Mouse (Mus musculus) left cerebral cortex, adult 9 months (tissue): ENCODE data around the gene Efna5.

Experiments used
- DNase-seq, 2 experiments: peaks; one replicate each; pipeline ENCODE4 v3.0.0; 2022; ENCODE audit warnings: low spot score in 2 of 2

Gene Efna5

DNA sequence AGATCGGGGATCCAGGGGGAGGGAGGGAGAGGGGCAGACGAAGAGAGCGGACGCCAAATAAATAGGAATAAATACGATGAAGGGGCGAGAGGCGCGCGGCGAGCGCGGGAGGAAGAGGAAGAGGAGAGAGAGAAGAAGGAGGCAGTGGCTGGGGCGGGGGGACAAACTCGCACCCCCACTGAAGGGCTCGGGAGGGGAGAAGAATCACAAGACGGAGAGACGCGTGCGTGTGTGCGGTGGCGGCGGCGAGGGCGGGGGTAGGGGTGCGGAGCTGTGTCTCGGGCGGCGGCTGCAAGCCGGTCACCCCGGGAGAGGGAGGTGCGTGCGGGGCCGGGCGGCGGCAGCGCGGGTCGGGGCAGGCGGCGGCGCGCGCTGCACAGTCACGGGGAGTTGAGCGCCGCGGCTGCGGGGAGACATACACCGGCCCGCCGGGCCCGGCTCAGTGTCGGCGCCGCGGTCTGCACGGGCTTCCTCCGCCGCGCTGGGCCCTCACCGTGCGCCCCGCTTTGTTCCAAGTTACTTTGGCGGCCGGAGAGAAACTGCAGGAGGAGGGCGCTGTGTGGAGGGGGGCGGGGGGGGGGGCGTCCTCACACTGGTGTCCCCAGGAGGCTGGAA is at the start of gene Efna5:
Gene Efna5, minus strand, starts transcription at position 142 of the 615 bp plus-strand sequence.
- peak in 1 of 2 experiments; percentile 23 for DNase-seq

DNA sequence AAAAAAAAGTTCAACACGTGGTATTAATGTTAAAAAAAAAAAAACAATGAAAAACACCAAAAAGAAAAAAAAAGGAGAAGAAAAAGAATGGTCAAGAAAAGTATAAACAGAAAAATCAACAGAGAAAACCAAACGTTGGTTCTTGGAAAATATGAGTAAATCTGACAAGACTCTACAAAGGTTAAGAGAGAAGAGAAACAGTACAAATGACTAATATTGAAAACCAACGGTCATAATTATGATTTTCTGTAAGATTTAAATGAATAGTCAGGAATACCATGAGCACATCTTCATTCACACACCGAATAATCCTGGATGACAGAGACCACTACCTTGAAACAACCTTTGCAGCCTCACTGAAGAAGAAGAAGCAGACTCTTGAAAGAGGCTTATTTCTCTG is 34.2 kb upstream of the Efna5 start:
- DNase-seq = no peak

- DNase-seq = no peak
Observed at GRCm38 (mm10) chr17:62905692-62906445, 24.8 kb upstream of the Efna5 start.

DNA sequence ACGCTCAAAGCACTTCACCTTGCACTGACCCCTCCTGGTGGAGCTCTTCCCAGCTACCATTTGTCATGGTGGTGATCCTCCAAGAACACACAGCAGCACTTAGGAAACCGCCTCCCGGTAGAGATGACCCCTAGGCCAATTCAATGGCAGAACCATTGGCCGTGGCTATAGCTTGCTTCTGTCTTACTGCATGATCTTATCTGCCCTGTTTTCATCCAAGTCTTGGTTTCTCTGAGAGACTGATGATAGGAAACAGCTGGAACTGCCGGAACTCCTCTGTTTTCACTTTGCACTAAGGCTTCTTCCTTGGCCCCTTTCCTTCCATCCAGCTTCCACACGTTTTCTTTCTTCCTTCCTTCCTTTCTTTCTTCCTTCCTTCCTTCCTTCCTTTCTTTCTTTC is 17.9 kb upstream of the Efna5 start:
- DNase-seq = no peak

- peak in 1 of 2 experiments; percentile 62 for DNase-seq
Observed at GRCm38 (mm10) chr17:62889991-62890390, 8.9 kb upstream of the Efna5 start.

DNA sequence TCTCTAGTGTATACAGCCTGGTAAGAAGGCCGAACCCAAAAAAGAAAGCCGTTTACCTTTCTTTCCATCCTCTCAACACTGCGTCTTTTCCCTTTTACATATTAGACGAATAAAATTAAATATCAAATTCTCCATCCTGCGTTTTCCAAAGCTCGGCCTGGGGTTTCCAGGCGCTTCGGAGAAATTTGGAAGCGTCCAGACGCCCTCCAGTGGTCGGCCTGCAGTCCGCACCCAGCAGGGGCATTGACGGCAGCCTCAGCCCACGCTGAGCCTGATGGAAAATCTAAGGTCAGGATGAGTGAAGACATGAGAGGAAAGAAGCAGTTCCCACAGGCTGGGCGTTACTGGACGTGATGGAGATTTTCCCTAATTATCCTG is 3.0 kb upstream of the Efna5 start:
- DNase-seq = peak in 1 of 2 experiments; percentile 76

DNA sequence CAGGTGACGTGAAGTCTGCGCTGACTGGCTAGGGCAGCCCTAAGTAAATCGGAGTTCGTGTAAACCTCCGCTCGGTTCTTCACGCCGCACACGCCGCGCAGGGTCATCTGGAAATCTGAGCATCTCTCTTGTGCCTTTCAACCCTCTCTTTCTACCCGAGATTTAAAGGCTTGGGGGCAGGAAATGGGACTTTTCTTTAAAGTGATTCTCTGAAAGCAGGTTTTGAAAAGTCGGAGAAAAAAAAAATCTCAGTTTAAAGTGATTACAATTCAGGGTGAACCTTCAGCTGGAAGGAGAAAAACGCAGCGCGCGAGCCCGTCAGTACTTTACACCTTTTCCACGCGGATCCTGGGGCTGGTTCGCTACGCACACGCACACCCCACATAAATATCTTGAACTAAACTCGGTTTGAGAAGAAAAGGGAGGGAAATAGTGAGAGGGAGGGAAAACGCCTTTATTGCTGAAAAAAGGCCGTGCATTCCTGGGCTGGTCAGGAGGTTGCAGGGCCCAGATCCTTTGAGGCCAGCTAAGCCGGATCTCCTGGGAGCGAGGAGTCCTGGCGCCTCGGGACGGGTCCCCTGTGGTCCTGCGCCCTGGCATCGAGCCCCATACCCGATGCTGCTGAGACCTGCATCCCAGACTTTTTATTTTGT is 2.5 kb upstream of the Efna5 start:
- peak in 1 of 2 experiments; percentile 17 for DNase-seq

- DNase-seq = peak; percentile 68 to 70
Observed at GRCm38 (mm10) chr17:62882726-62883475, 1.8 kb upstream of the Efna5 start.

DNA sequence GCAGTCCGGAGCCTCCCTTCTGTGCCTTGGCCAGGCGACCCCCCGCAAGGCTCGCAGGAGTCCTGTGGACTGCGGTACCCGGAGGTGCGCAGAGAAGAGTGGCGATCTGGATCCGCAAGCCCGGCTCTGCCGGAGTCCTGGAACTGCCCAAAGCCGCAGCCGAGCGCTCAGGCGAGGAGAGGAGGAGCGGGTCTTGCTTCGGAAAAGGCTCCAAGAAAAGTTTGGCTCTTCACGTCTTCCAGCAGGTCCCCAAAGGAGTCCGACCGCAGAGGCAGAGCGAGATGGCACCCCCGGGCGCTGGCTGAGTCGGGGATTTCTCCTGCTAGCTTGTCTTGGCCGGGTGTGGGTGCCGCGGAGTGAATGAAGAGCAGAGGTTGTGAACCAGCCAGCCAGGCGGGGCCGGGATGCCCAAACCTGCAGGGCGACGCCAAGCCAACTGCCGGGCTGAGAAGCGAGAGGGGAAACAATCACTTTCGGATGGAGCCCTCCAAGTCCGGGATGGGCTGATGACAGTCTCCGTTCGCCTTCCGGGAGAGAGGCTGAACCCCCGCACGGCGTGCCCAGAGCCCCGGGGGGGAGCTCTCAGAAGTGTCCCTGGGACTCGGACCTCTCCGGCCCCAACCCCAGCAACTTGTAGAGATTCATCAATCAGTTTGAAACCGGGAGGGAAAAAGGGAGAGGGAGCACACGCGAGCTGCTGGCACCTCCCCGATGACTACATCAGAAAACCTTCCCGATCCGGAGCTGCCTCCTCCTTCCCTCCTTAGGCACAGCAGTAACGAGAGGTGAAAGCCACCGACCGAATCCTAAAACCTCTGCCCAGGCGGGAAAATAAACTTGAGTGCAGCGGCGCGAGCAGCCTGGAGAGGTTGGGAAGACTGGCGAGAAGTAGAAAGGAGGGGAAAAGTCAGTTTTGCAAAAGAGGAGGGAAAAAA is 941 bp upstream of the Efna5 start:
- peak in 1 of 2 experiments; percentile 40 for DNase-seq

- DNase-seq = peak in 1 of 2 experiments; percentile 21
Observed at GRCm38 (mm10) chr17:62880311-62881175, 574 bp downstream of the Efna5 start.

DNA sequence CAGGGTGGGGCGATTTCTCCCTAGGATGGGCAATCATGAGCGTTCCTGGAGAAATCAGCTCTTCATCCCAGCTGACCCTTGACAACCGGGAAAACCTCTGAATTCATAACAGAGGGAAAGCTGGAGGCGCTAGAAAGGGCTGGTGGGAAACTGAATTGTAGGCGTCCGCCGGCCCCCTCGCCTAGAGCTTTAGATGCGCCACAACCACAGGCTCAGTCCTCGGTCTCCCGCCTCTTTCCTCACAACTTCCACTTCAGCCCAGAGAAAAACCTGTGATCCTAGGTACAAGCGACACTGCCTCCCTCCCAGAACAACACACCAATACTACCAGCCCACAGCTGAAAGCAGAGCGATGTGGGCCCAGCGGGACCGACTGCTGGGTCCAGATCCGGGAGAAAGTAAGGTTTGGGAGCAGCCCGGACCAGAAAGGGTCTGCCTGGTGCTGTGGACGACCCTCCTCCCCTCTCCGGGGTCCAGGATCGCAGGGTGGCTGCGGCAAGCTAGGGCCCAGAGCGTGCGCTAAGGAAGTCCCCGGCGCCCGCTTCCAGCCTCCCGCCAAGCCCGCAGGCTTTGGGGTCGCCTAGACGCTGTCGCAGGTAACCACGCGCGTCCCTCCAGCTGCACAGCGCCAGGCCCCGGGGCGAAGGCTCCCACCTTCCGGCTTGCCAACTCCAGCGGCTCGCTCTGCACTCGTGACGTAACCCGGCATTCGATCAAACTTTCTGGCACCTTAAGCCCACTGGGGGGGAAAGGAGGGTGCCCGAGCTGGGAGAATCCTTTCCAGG is 1.4 kb downstream of the Efna5 start:
- peak in 1 of 2 experiments; percentile 5 for DNase-seq

DNA sequence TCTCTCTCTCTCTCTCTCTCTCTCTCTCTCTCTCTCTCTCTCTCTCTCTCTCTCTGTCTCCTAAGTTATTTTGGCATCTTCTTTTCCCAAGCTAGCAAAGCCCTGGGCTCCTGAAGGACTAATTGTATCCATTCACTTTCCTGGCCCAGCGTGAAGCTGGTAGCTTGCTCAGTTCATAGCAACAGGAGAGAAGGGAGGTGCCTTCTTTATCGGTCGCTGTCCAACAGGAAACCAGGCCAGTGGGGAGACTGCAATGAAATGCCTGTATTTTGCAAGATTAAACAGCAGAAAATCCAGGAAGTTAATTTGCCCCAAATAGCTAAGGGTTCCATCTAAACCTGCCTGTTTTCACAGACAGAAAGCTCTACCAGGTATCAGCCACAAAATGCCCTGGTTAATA is 5.4 kb downstream of the Efna5 start:
- no peak for DNase-seq

DNA sequence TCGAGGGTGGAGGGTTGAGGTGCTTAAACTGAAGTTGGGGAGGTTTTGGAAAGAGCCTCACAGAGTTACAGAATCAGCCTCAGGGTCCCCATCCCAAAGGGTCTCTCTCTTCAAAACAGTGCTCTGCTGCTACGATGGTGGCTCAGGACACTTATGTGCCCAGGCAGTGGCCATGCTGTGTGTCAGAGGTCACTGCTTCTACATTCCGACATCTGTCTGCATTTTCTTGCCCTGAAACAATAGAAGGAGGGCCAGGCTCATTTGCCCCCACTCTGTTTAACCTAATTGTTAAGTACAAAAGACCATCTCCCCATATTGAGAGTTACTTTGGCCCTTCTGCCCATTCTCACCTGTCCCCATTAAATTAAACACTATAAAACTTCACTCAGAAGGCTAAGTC is 9.2 kb downstream of the Efna5 start:
- no peak for DNase-seq

- no peak for DNase-seq
Observed at GRCm38 (mm10) chr17:62871191-62871590, 9.9 kb downstream of the Efna5 start.

DNA sequence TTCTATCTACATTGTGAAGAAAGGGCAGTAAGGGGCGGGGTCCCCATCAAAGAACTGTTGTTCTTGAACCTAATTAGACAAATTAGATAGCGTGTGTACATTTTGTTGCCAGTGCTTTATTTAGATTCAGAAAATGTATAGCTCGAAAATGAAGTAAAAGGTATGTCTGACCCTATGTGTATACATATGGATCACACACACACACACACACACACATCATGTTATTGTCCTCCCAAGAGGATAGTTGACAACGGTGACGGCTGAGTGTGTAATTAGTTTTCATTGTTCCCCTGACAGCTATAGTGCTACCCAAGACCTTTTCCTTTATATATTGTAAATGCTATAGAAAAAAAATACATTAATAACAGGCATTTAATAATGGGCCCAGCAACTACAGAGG is 10.7 kb downstream of the Efna5 start:
- DNase-seq = no peak

DNA sequence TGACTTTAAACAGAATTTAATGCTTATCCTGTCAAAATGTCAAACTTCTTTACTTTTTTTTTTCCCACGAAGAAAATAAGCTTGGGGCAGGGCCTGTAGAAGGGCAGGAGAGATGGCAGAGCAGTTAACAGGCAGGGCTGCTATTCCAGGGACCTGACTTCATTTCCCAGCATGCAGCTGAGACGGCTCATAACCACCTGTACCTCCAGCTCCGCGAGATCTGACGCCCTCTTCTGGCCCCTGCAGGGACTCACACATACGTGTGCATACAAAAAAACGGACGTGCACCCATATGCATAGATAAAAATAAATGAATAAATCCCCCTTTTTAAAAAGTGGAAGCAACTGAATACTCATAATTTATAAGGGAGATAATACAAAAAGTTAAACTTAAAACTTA is 16.2 kb downstream of the Efna5 start:
- DNase-seq = no peak

DNA sequence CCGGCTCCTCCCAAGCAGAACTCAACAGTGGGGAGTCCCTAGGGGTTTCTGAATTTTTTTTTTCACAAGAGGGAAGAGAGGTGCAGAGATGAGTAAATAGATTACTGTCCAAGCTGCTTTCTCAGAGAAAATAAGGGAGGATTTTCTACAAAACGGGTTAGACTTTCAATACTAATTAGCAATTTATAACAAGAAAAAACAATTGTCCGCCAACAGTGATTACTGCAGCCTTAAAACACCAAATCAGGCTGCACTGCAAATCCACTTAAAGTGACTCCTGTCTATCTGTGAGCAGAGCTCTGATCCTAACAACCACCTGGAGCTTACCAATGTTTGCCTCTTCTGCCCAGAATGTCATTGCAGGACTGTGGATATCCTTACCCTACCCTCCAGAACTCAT is 18.1 kb downstream of the Efna5 start:
- no peak for DNase-seq

DNA sequence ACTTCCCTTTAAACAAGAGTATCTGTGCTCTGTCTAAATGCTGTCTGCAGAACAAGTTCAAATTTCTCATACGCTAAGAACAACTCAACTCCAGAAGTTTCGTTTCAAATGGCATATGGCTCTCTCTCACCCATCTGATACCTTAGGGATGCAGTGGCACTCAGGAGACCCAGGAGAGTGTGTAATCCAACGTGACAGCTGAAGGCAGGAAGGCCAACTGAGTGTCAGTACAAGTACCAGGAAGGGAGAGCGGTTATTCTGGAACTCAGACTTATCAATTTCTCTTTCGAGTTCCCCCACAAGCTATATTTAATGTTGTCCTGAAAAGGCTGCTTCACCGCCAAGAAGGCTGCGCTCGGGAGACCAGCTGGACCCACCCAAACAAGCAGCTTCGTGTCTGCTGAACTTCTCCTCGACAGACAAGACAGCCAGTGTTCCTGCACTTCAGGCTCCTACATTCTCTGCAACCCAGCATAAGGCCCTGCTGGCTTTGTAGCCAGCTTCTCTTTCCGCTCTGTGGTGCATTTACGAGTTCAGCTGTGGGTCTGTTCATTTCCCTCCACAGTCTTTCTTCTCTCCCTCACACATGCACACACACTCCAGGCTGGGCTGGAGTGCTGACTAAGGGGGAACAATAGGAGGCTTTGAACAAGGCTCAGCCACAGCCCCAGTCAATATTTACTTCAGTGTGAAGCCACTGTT is 18.7 kb downstream of the Efna5 start:
- peak in 1 of 2 experiments; percentile 21 for DNase-seq

GRCm38 (mm10) chr17:62857275-62857674 is 23.8 kb downstream of the Efna5 start:
- DNase-seq = no peak
